Mouse (Mus musculus) brain, embryonic 14.5 days (tissue): ENCODE results near the gene Rnf214.

ENCODE experiments used
- CTCF ChIP-seq: fragments of 200-500 bp; IDR thresholded peaks from 2 replicates; pipeline ENCODE4 v1.5.1; 2012; ENCODE audit warnings: inconsistent platforms, mild to moderate bottlenecking, moderate library complexity, borderline replicate concordance; ENCODE audit not compliant: insufficient read depth, insufficient read length; ENCODE audit errors: extremely low read depth
- POLR2A ChIP-seq: fragments of 200-500 bp; IDR thresholded peaks from 2 replicates; pipeline ENCODE4 v1.6.1; 2012; ENCODE audit warnings: mild to moderate bottlenecking, inconsistent platforms, borderline replicate concordance; ENCODE audit not compliant: poor library complexity, insufficient read depth, insufficient read length, severe bottlenecking; ENCODE audit errors: extremely low read depth

GRCm38 (mm10) chr9:45942464-45942863, 35.8 kb upstream of the Rnf214 start:
- TF ChIP-seq POLR2A (no peak), CTCF (no peak)
